Mouse (Mus musculus) midbrain, embryonic 12.5 days (tissue): Measurements from ENCODE around the gene Lrrn2. TPM values are rescaled to one million over a fixed set of nuclear protein-coding genes. Genes with fewer than 3 reads are reported as not detected.

ENCODE experiments used
- ATAC-seq: fragments of 200-750 bp; cut with Nextera tagmentation; 2 replicates; pipeline ENCODE4 v1.8.0; 2017; ENCODE audit warnings: low read depth, moderate TSS enrichment, moderate library complexity; ENCODE audit not compliant: low FRiP score
- H3K27ac ChIP-seq: fragments of 300-500 bp; sonication (generic); replicated peaks from 2 replicates; pipeline ENCODE4 v1.5.1; 2016; ENCODE audit warnings: mild to moderate bottlenecking
- H3K27me3 ChIP-seq: fragments of 300-500 bp; sonication (generic); 2 replicates; pipeline ENCODE4 v1.6.1; 2016; ENCODE audit warnings: mild to moderate bottlenecking
- H3K36me3 ChIP-seq: fragments of 300-500 bp; sonication (generic); 2 replicates; pipeline ENCODE4 v1.6.1; 2016
- H3K4me1 ChIP-seq: fragments of 300-500 bp; sonication (generic); 2 replicates; pipeline ENCODE4 v1.6.1; 2016
- H3K4me2 ChIP-seq: fragments of 300-500 bp; sonication (generic); replicated peaks from 2 replicates; pipeline ENCODE4 v1.6.1; 2016; ENCODE audit warnings: mild to moderate bottlenecking, moderate library complexity
- H3K4me3 ChIP-seq: fragments of 300-500 bp; sonication (generic); 2 replicates; pipeline ENCODE4 v1.5.1; 2016; ENCODE audit warnings: mild to moderate bottlenecking
- H3K9ac ChIP-seq: fragments of 300-500 bp; sonication (generic); replicated peaks from 2 replicates; pipeline ENCODE4 v1.6.1; 2016; ENCODE audit warnings: mild to moderate bottlenecking, moderate library complexity
- H3K9me3 ChIP-seq: fragments of 300-500 bp; sonication (generic); 2 replicates; pipeline ENCODE4 v1.6.1; 2016; ENCODE audit warnings: mild to moderate bottlenecking
- WGBS: fragments of 180-500 bp; shearing (Covaris S2); methylation state at CpG from one replicate; pipeline ENCODE4 v1.1.7; 2016; 5-methylcytosine and 5-hydroxymethylcytosine counted together
- polyA plus RNA-seq: library from polyadenylated mRNA; unstranded; fragments of >200 nt; fragmentation: Nextera tagmentation; extraction: Ambion mirVana; gene quantifications from 2 replicates; pipeline ENCODE4 v1.2.1, GENCODE M21; 2016

Lrrn2 gene
- polyA plus RNA-seq, 1 experiment from 2014 or later = 19.6 TPM

GRCm38 (mm10) chr1:132888811-132889210, 8.7 kb downstream of the Lrrn2 start:
- WGBS = 84% methylated on average over 4 of the region's 4 CpGs
- ATAC-seq = no peak
- no peak overlapping the region for H3K4me2 ChIP-seq
- H3K4me3 ChIP-seq = no peak overlapping the region
- H3K9ac ChIP-seq = no peak overlapping the region
- no peaks in the 10 kb centered on the region for H3K9me3 ChIP-seq
- no peak overlapping the region for H3K27ac ChIP-seq
- peaks cover 23% of the 10 kb centered on the region for H3K4me1 ChIP-seq
- 0 out of 2 replicates have a peak, but pooled peaks cover 8% of the 10 kb centered on the region for H3K36me3 ChIP-seq
- H3K27me3 ChIP-seq = no peaks in the 10 kb centered on the region

- Histone ChIP-seq H3K27me3 (no peaks in the 10 kb centered on the region), H3K9ac (no peak overlapping the region), H3K4me3 (no peak overlapping the region), H3K9me3 (no peaks in the 10 kb centered on the region), H3K4me2 (no peak overlapping the region), H3K36me3 (peaks cover 8% of the 10 kb centered on the region; the same call in 1 of the 2 replicates), H3K4me1 (peaks cover 23% of the 10 kb centered on the region), H3K27ac (no peak overlapping the region)
- ATAC-seq = no peak
- WGBS = 68% methylated on average over 11 of the region's 11 CpGs
These were observed 10.2 kb downstream of the Lrrn2 start for GRCm38 (mm10) chr1:132890161-132890794.

GRCm38 (mm10) chr1:132892065-132892464, 12.0 kb downstream of the Lrrn2 start:
- peaks cover 11% of the 10 kb centered on the region for H3K4me1 ChIP-seq
- no peak overlapping the region for H3K9ac ChIP-seq
- H3K27ac ChIP-seq = no peak overlapping the region
- peaks cover 8% of the 10 kb centered on the region; the same call in 1 of the 2 replicates for H3K36me3 ChIP-seq
- no peaks in the 10 kb centered on the region for H3K9me3 ChIP-seq
- 87% methylated on average over 2 of the region's 2 CpGs for WGBS
- no peak overlapping the region for H3K4me3 ChIP-seq
- no peak for ATAC-seq
- H3K4me2 ChIP-seq = no peak overlapping the region
- no peaks in the 10 kb centered on the region for H3K27me3 ChIP-seq

- Histone ChIP-seq H3K9ac (no peak overlapping the region), H3K4me2 (no peak overlapping the region), H3K36me3 (peaks cover 8% of the 10 kb centered on the region; the same call in 1 of the 2 replicates), H3K4me3 (no peak overlapping the region), H3K27me3 (no peaks in the 10 kb centered on the region), H3K4me1 (peaks cover 11% of the 10 kb centered on the region), H3K27ac (no peak overlapping the region), H3K9me3 (no peaks in the 10 kb centered on the region)
- WGBS = 77% methylated on average over 17 of the region's 17 CpGs
- ATAC-seq = no peak
These were observed 13.4 kb downstream of the Lrrn2 start for GRCm38 (mm10) chr1:132893311-132894077.

GRCm38 (mm10) chr1:132899029-132899428, 19.0 kb downstream of the Lrrn2 start:
- H3K4me2 ChIP-seq = no peak overlapping the region
- 96% methylated on average over 5 of the region's 6 CpGs for WGBS
- H3K4me3 ChIP-seq = no peak overlapping the region
- no peak overlapping the region for H3K9ac ChIP-seq
- H3K36me3 ChIP-seq = no peaks in the 10 kb centered on the region; the same call in 1 of the 2 replicates
- no peaks in the 10 kb centered on the region for H3K27me3 ChIP-seq
- H3K27ac ChIP-seq = no peak overlapping the region
- no peaks in the 10 kb centered on the region for H3K9me3 ChIP-seq
- ATAC-seq = no peak
- peaks cover 20% of the 10 kb centered on the region for H3K4me1 ChIP-seq

- no peak overlapping the region for H3K27ac ChIP-seq
- no peaks in the 10 kb centered on the region for H3K27me3 ChIP-seq
- H3K4me2 ChIP-seq = no peak overlapping the region
- no peaks in the 10 kb centered on the region for H3K9me3 ChIP-seq
- no peak overlapping the region for H3K4me3 ChIP-seq
- peaks cover 20% of the 10 kb centered on the region for H3K4me1 ChIP-seq
- no peak for ATAC-seq
- WGBS = 84% methylated on average over 7 of the region's 7 CpGs
- no peaks in the 10 kb centered on the region for H3K36me3 ChIP-seq
- no peak overlapping the region for H3K9ac ChIP-seq
These were observed 19.6 kb downstream of the Lrrn2 start for GRCm38 (mm10) chr1:132899626-132900025.

GRCm38 (mm10) chr1:132900945-132901344, 20.9 kb downstream of the Lrrn2 start:
- WGBS = 88% methylated on average over 5 of the region's 5 CpGs
- Histone ChIP-seq H3K27me3 (no peaks in the 10 kb centered on the region), H3K4me1 (peaks cover 20% of the 10 kb centered on the region), H3K36me3 (no peaks in the 10 kb centered on the region), H3K9ac (no peak overlapping the region), H3K9me3 (no peaks in the 10 kb centered on the region), H3K4me2 (no peak overlapping the region), H3K4me3 (no peak overlapping the region), H3K27ac (no peak overlapping the region)
- ATAC-seq = no peak

- Histone ChIP-seq H3K27ac (no peak overlapping the region), H3K4me3 (no peak overlapping the region), H3K9me3 (no peaks in the 10 kb centered on the region), H3K36me3 (no peaks in the 10 kb centered on the region), H3K4me1 (peaks cover 20% of the 10 kb centered on the region), H3K4me2 (no peak overlapping the region), H3K27me3 (no peaks in the 10 kb centered on the region), H3K9ac (no peak overlapping the region)
- WGBS = 55% methylated on average over 4 of the region's 4 CpGs
- no peak for ATAC-seq
These were observed 23.4 kb downstream of the Lrrn2 start for GRCm38 (mm10) chr1:132903519-132903918.

GRCm38 (mm10) chr1:132909090-132909489, 29.0 kb downstream of the Lrrn2 start:
- 68% methylated on average over 4 of the region's 4 CpGs for WGBS
- H3K27me3 ChIP-seq = no peaks in the 10 kb centered on the region
- no peaks in the 10 kb centered on the region for H3K9me3 ChIP-seq
- ATAC-seq = no peak
- H3K4me3 ChIP-seq = no peak overlapping the region
- H3K36me3 ChIP-seq = no peaks in the 10 kb centered on the region
- peaks cover 11% of the 10 kb centered on the region for H3K4me1 ChIP-seq
- H3K4me2 ChIP-seq = no peak overlapping the region
- H3K27ac ChIP-seq = no peak overlapping the region
- H3K9ac ChIP-seq = no peak overlapping the region

GRCm38 (mm10) chr1:132909951-132910350, 29.9 kb downstream of the Lrrn2 start:
- Histone ChIP-seq H3K4me3 (no peak overlapping the region), H3K27me3 (no peaks in the 10 kb centered on the region), H3K4me1 (peaks cover 11% of the 10 kb centered on the region), H3K27ac (no peak overlapping the region), H3K9ac (no peak overlapping the region), H3K9me3 (no peaks in the 10 kb centered on the region), H3K4me2 (no peak overlapping the region), H3K36me3 (no peaks in the 10 kb centered on the region)
- WGBS = 89% methylated on average over 1 of the region's 1 CpGs
- ATAC-seq = no peak

GRCm38 (mm10) chr1:132910414-132911041, 30.5 kb downstream of the Lrrn2 start:
- Histone ChIP-seq H3K4me3 (no peak overlapping the region), H3K27me3 (no peaks in the 10 kb centered on the region), H3K36me3 (no peaks in the 10 kb centered on the region), H3K9ac (no peak overlapping the region), H3K4me1 (peaks cover 11% of the 10 kb centered on the region), H3K9me3 (no peaks in the 10 kb centered on the region), H3K4me2 (no peak overlapping the region), H3K27ac (no peak overlapping the region)
- 66% methylated on average over 11 of the region's 11 CpGs for WGBS
- no peak for ATAC-seq

- WGBS = 53% methylated on average over 6 of the region's 6 CpGs
- H3K9me3 ChIP-seq = no peaks in the 10 kb centered on the region
- no peak overlapping the region for H3K27ac ChIP-seq
- no peak for ATAC-seq
- H3K36me3 ChIP-seq = no peaks in the 10 kb centered on the region
- peaks cover 34% of the 10 kb centered on the region for H3K4me1 ChIP-seq
- H3K4me3 ChIP-seq = no peak overlapping the region
- no peak overlapping the region for H3K9ac ChIP-seq
- no peak overlapping the region for H3K4me2 ChIP-seq
- H3K27me3 ChIP-seq = peaks cover 10% of the 10 kb centered on the region
These were observed 35.9 kb downstream of the Lrrn2 start for GRCm38 (mm10) chr1:132915849-132916493.
